Mouse (Mus musculus) midbrain, embryonic 16.5 days (tissue): Measurements from ENCODE around the gene Tanc1. TPM values are rescaled to one million over a fixed set of nuclear protein-coding genes. Genes with fewer than 3 reads are reported as not detected.

Experiments used
- ATAC-seq: fragments of 200-750 bp; cut with Nextera tagmentation; 2 replicates; pipeline ENCODE4 v1.8.0; 2017; ENCODE audit warnings: moderate TSS enrichment
- H3K27ac ChIP-seq: fragments of 300-500 bp; sonication (generic); 2 replicates; pipeline ENCODE4 v1.5.1; 2014; ENCODE audit warnings: mild to moderate bottlenecking, low read length, mixed read lengths
- H3K27me3 ChIP-seq: fragments of 300-500 bp; sonication (generic); 2 replicates; pipeline ENCODE4 v1.6.1; 2014; ENCODE audit warnings: low read depth, low read length, mixed read lengths; ENCODE audit not compliant: control insufficient read depth, insufficient read depth
- H3K36me3 ChIP-seq: fragments of 300-500 bp; sonication (generic); 2 replicates; pipeline ENCODE4 v1.6.1; 2014; ENCODE audit warnings: mild to moderate bottlenecking, low read length, moderate library complexity, mixed read lengths; ENCODE audit not compliant: control insufficient read depth, insufficient read depth
- H3K4me1 ChIP-seq: fragments of 300-500 bp; sonication (generic); 2 replicates; pipeline ENCODE4 v1.6.1; 2014; ENCODE audit warnings: mild to moderate bottlenecking, low read length, mixed read lengths; ENCODE audit not compliant: control insufficient read depth, insufficient read depth
- H3K4me2 ChIP-seq: fragments of 300-500 bp; sonication (generic); 2 replicates; pipeline ENCODE4 v1.6.1; 2014; ENCODE audit warnings: mild to moderate bottlenecking, low read length, mixed read lengths
- H3K4me3 ChIP-seq: fragments of 300-500 bp; sonication (generic); 2 replicates; pipeline ENCODE4 v1.5.1; 2014; ENCODE audit warnings: low read depth, mild to moderate bottlenecking, low read length, moderate library complexity, mixed read lengths
- H3K9ac ChIP-seq: fragments of 300-500 bp; sonication (generic); 2 replicates; pipeline ENCODE4 v1.6.1; 2014; ENCODE audit warnings: low read depth, low read length, mixed read lengths
- H3K9me3 ChIP-seq: fragments of 300-500 bp; sonication (generic); replicated peaks from 2 replicates; pipeline ENCODE4 v1.6.1; 2014; ENCODE audit warnings: mild to moderate bottlenecking, low read length, mixed read lengths; ENCODE audit not compliant: control insufficient read depth, poor library complexity, severe bottlenecking
- WGBS: fragments of 180-500 bp; shearing (Covaris S2); extraction: QIAGEN DNeasy Blood & Tissue Kit; methylation state at CpG from one replicate; pipeline ENCODE4 v1.1.7; 2014; 5-methylcytosine and 5-hydroxymethylcytosine counted together
- polyA plus RNA-seq: library from polyadenylated mRNA; unstranded; fragments of >200 nt; fragmentation: Nextera tagmentation; extraction: Ambion mirVana; gene quantifications from 2 replicates; pipeline ENCODE4 v1.2.1, GENCODE M21; 2015

Gene Tanc1
- polyA plus RNA-seq, 1 experiment from 2014 or later: 4.2 TPM

DNA sequence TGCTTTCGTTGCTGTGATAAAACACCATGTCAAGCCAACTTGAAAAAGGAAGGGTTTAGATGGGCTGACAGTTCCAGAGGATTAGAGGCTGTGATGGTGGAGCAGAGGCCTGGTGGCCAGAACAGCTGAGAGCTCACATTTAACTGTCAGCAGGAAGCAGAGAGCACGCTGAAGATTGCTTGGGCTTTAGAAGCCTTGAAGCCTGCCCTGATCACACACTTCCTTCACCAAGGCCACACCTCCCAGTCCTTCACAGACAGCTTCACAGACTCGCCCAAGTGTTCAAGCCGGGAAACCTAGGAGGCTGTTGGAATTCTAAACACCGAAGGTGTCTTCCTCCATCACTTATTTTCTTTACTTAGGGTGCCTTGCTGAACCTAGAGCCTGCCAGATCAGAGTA, 12.0 kb downstream of the Tanc1 start:
- Histone ChIP-seq H3K4me3 (no peak overlapping the region), H3K9ac (no peak overlapping the region), H3K27me3 (no peaks in the 10 kb centered on the region; the same call in 1 of the 2 replicates), H3K36me3 (no peaks in the 10 kb centered on the region), H3K4me2 (no peak overlapping the region), H3K4me1 (no peaks in the 10 kb centered on the region), H3K9me3 (no peaks in the 10 kb centered on the region), H3K27ac (no peak overlapping the region)
- ATAC-seq: no peak
- 68% methylated on average over 5 of the region's 5 CpGs for WGBS

- H3K9me3 ChIP-seq: no peaks in the 10 kb centered on the region
Observed at GRCm38 (mm10) chr2:59625416-59625815, 13.6 kb downstream of the Tanc1 start.

DNA sequence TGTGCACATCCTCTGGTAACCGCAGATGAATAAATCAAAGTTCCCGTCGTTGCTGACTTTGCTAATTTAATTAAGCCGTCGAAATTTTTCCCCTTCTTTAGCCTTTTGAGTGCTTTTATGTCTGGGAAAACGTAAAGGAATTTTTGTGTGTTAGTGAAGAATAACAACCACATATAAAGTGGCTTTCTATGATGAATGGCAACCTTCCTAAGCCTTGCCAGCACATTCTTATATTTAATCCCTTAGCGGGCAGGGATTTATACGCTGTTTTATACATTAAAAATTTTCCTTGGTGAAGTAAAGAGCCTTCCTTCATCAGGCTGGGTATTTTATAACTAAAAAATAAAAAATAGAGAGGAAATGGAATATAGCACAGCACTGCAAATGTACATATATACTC, 14.1 kb downstream of the Tanc1 start:
- H3K9me3 ChIP-seq: no peaks in the 10 kb centered on the region
- H3K27me3 ChIP-seq: no peaks in the 10 kb centered on the region; the same call in 1 of the 2 replicates
- H3K4me3 ChIP-seq: no peak overlapping the region
- no peak overlapping the region for H3K27ac ChIP-seq
- H3K4me2 ChIP-seq: no peak overlapping the region
- 58% methylated on average over 8 of the region's 8 CpGs for WGBS
- no peaks in the 10 kb centered on the region for H3K4me1 ChIP-seq
- no peak overlapping the region for H3K9ac ChIP-seq
- H3K36me3 ChIP-seq: no peaks in the 10 kb centered on the region
- no peak for ATAC-seq

More at GRCm38 (mm10) chr2:59625416-59625815, 13.6 kb downstream of the Tanc1 start:
- Histone ChIP-seq H3K36me3 (no peaks in the 10 kb centered on the region), H3K4me2 (no peak overlapping the region), H3K4me1 (no peaks in the 10 kb centered on the region), H3K4me3 (no peak overlapping the region), H3K27ac (no peak overlapping the region), H3K27me3 (no peaks in the 10 kb centered on the region; the same call in 1 of the 2 replicates), H3K9ac (no peak overlapping the region)
- 91% methylated on average over 2 of the region's 2 CpGs for WGBS
- ATAC-seq: no peak

DNA sequence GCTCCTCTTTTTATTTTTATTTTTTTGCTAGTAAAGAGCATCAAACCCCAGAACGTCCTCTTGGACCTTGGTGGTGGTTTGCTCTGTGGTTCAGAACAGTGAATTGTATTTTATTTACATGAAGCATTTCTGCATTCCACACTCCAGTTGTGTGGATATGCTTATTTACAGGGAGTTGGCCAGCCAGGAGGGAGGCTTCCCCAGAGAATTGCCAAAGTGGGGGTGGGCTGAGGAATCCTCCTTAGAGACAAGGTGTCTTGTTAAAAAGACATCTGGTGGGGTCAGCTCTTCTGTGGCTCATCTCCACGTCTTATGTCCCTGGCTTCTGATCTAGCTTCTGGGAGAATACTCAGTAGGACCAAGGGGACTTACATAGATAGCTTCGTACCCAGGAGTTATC, 14.6 kb downstream of the Tanc1 start:
- Histone ChIP-seq H3K4me3 (no peak overlapping the region), H3K27me3 (no peaks in the 10 kb centered on the region; the same call in 1 of the 2 replicates), H3K36me3 (no peaks in the 10 kb centered on the region), H3K9ac (no peak overlapping the region), H3K27ac (no peak overlapping the region), H3K4me2 (no peak overlapping the region), H3K9me3 (no peaks in the 10 kb centered on the region), H3K4me1 (no peaks in the 10 kb centered on the region)
- WGBS: 81% methylated on average over 3 of the region's 3 CpGs
- ATAC-seq: no peak

DNA sequence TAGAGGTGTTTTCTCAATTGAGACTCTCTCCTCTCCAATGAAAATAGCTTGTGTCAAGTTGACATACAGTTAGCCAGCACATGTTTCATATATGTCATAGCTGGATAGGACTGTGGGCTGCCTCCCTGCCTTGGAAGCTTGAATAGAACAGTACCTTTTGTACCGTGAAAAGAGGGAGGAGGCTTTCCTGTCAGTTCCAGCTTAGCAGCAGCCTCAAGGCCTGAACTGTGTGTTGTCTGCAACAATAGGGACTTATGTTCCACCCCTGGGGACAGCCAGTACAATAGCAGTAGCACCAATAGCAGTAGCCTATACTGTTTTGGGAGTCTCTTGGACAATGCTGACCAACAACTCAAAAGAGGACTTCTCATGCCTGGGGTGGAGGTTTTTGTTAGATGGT, 15.7 kb downstream of the Tanc1 start:
- Histone ChIP-seq H3K4me1 (no peaks in the 10 kb centered on the region), H3K27me3 (no peaks in the 10 kb centered on the region; the same call in 1 of the 2 replicates), H3K27ac (no peak overlapping the region), H3K4me3 (no peak overlapping the region), H3K4me2 (no peak overlapping the region), H3K9ac (no peak overlapping the region), H3K36me3 (no peaks in the 10 kb centered on the region), H3K9me3 (no peaks in the 10 kb centered on the region)
- ATAC-seq: no peak
- 17% methylated on average over 1 of the region's 1 CpGs for WGBS

GRCm38 (mm10) chr2:59628057-59628901, 16.4 kb downstream of the Tanc1 start:
- no peak for ATAC-seq
- 82% methylated on average over 17 of the region's 17 CpGs for WGBS

DNA sequence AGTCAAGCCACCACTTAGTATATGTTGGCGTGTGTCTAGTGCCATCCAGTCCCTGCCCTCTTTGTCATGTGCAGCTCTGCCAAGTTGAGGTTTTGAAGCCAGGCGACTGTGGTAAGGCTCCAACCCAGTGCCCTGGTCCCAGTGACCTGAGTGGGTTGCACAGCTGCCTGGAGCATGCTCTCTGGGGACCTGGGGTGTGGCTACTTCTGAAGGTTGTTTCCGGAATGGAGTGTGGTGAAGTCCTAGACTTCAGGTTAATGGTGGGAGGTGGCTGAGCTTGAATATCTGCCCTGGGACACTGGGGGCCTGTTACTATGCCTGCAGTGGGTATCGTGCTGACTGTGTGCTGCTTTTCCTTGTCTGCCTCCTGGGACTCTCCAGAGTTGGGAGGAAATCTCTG, 18.0 kb downstream of the Tanc1 start:
- Histone ChIP-seq H3K36me3 (no peaks in the 10 kb centered on the region), H3K27ac (no peak overlapping the region), H3K9me3 (no peaks in the 10 kb centered on the region), H3K27me3 (no peaks in the 10 kb centered on the region; the same call in 1 of the 2 replicates), H3K4me2 (no peak overlapping the region), H3K4me1 (no peaks in the 10 kb centered on the region), H3K9ac (no peak overlapping the region), H3K4me3 (no peak overlapping the region)
- WGBS: 84% methylated on average over 4 of the region's 4 CpGs
- no peak for ATAC-seq

More at GRCm38 (mm10) chr2:59628057-59628901, 16.4 kb downstream of the Tanc1 start:
- Histone ChIP-seq H3K36me3 (no peaks in the 10 kb centered on the region), H3K9ac (no peak overlapping the region), H3K27me3 (no peaks in the 10 kb centered on the region; the same call in 1 of the 2 replicates), H3K27ac (no peak overlapping the region), H3K4me3 (no peak overlapping the region), H3K4me2 (no peak overlapping the region), H3K9me3 (no peaks in the 10 kb centered on the region), H3K4me1 (no peaks in the 10 kb centered on the region)

DNA sequence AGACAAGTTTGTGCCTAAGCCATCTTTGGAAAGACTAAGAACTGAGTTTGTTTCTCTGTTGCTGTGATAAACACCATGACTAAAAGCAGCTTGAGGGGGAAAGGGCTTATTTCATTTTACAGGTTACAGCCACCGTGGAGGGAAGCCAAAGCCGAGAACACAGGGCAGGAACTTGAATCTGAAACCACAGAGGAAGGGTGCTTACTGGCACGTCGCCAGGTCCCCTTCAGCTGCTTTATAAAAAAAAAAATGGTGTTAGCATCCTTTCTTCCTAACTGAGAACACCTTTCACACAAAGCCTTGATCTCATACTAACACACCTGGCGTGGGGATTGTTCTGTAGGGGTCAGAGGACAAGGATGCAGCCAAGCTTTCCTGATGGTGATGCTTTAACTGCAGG, 19.6 kb downstream of the Tanc1 start:
- no peak overlapping the region for H3K9ac ChIP-seq
- no peak overlapping the region for H3K27ac ChIP-seq
- no peaks in the 10 kb centered on the region for H3K4me1 ChIP-seq
- H3K4me2 ChIP-seq: no peak overlapping the region
- ATAC-seq: no peak
- no peaks in the 10 kb centered on the region for H3K36me3 ChIP-seq
- H3K27me3 ChIP-seq: no peaks in the 10 kb centered on the region; the same call in 1 of the 2 replicates
- H3K9me3 ChIP-seq: peaks cover 4% of the 10 kb centered on the region; the same call in 1 of the 2 replicates
- 85% methylated on average over 5 of the region's 5 CpGs for WGBS
- no peak overlapping the region for H3K4me3 ChIP-seq

GRCm38 (mm10) chr2:59633761-59634430, 22.1 kb downstream of the Tanc1 start:
- H3K9ac ChIP-seq: no peak overlapping the region
- no peaks in the 10 kb centered on the region for H3K27me3 ChIP-seq
- 46% methylated on average over 5 of the region's 5 CpGs for WGBS
- H3K9me3 ChIP-seq: peaks cover 4% of the 10 kb centered on the region; the same call in 1 of the 2 replicates
- no peaks in the 10 kb centered on the region for H3K36me3 ChIP-seq
- no peak overlapping the region for H3K27ac ChIP-seq
- H3K4me1 ChIP-seq: no peaks in the 10 kb centered on the region
- ATAC-seq: no peak; the same call in 1 of the 2 replicates
- no peak overlapping the region for H3K4me2 ChIP-seq
- H3K4me3 ChIP-seq: no peak overlapping the region
